Mouse (Mus musculus): ENCODE measurements around the gene Hmgb3. TPM values are rescaled to one million over a fixed set of nuclear protein-coding genes. Genes with fewer than 3 reads are reported as not detected.

Gene Hmgb3
- 18.6 TPM for polyA plus RNA-seq (2017; shearing (Covaris generic))

DNA sequence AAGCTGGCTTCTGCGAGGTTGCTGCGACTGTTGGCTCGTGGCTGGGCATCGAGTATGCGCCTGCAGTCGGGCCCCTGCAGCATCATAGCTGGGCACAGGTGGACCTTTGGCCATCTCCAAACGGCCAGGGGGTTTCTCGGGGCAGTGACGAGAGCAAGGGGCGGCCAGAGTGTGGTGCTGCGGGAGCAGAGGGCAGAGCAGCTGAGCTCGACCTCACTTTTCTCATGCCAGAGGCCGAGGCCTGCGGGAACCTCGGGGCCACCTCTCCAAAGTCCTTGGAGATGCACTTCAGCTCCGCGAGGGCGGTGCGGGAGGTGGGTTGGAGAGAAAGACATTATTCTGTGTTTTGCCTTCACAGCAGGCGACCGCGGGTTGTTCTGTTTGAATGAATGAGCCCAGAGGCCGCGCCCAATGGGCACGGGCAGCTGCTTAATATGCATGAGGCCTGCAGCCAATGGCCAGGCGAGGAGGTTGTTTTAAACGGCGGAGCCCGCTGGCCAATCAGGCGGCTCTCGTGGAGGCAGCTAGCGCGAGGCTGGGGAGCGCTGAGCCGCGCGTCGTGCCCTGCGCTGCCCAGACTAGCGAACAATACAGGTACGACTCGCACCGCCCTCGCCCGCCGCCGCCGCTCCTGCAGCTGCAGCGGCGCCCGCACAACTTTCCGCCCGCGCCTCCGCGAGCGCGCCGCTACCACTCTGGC lies at the start of gene Hmgb3:
Gene Hmgb3, plus strand, starts transcription at position 504 of the 700 bp plus-strand sequence.

Other genes with a start within 250 kb of the Hmgb3 start
- gene Mtmr1, start 191.2 kb upstream of the Hmgb3 start, polyA plus RNA-seq (2017; shearing (Covaris generic)), result 41.4 TPM
- gene Cd99l2, start 63.1 kb upstream of the Hmgb3 start, polyA plus RNA-seq (2017; shearing (Covaris generic)), result 8.1 TPM
- not detected for gene Gpr50, start 107.7 kb downstream of the Hmgb3 start, polyA plus RNA-seq (2017; shearing (Covaris generic))